Mouse (Mus musculus): Measurements from ENCODE around the gene Cadm2. TPM values are rescaled to one million over a fixed set of nuclear protein-coding genes. Genes with fewer than 3 reads are reported as not detected.

Gene Cadm2
- polyA plus RNA-seq, 1 experiment: not detected

- TF ChIP-seq MYOG (IDR thresholded peaks at IDR 0.05; ENCODE audit: control insufficient read depth, extremely low read depth, insufficient read length): no peak
- no peak for TF ChIP-seq FOSL1 (IDR thresholded peaks at IDR 0.05; ENCODE audit: insufficient read depth, low read length, poor library complexity, severe bottlenecking)
- TF ChIP-seq CEBPB (IDR thresholded peaks at IDR 0.05; ENCODE audit: low read depth): no peak
- TF ChIP-seq CTCF (IDR thresholded peaks at IDR 0.05; ENCODE audit: control insufficient read depth, insufficient read depth, insufficient read length): no peak
- TF ChIP-seq MAX (IDR thresholded peaks at IDR 0.05): no peak
- no peak for TF ChIP-seq MYOD1 (IDR thresholded peaks at IDR 0.05; ENCODE audit: control insufficient read depth, insufficient read length, low read depth)
- TF ChIP-seq USF1 (IDR thresholded peaks at IDR 0.05; ENCODE audit: low read depth): no peak
- Histone ChIP-seq H3K4me3 (ENCODE audit: insufficient read depth, poor library complexity, severe bottlenecking) (no peak overlapping the region), H3ac (ENCODE audit: control insufficient read depth, insufficient read length, low read depth) (no peak overlapping the region), H3K27me3 (ENCODE audit: control insufficient read depth, insufficient read depth, insufficient read length) (peaks cover 11% of the 10 kb centered on the region), H3K36me3 (ENCODE audit: control insufficient read depth, insufficient read depth) (no peaks in the 10 kb centered on the region), H3K79me2 (ENCODE audit: control insufficient read depth, insufficient read depth) (no peaks in the 10 kb centered on the region), H3K79me3 (ENCODE audit: low read depth) (no peaks in the 10 kb centered on the region)
Observed at GRCm38 (mm10) chr16:67618817-67619216, 1.9 kb downstream of the Cadm2 start.

- Histone ChIP-seq H3ac (ENCODE audit: control insufficient read depth, insufficient read length, low read depth) (no peak overlapping the region), H3K4me3 (ENCODE audit: insufficient read depth, poor library complexity, severe bottlenecking) (no peak overlapping the region), H3K79me3 (ENCODE audit: low read depth) (no peaks in the 10 kb centered on the region), H3K36me3 (ENCODE audit: control insufficient read depth, insufficient read depth) (no peaks in the 10 kb centered on the region), H3K79me2 (ENCODE audit: control insufficient read depth, insufficient read depth) (no peaks in the 10 kb centered on the region), H3K27me3 (ENCODE audit: control insufficient read depth, insufficient read depth, insufficient read length) (peaks cover 11% of the 10 kb centered on the region)
- no peak for TF ChIP-seq MYOD1 (IDR thresholded peaks at IDR 0.05; ENCODE audit: control insufficient read depth, insufficient read length, low read depth)
- TF ChIP-seq CTCF (IDR thresholded peaks at IDR 0.05; ENCODE audit: control insufficient read depth, insufficient read depth, insufficient read length): no peak
Observed at GRCm38 (mm10) chr16:67617811-67618210, 2.9 kb downstream of the Cadm2 start.

GRCm38 (mm10) chr16:67617256-67617655, 3.5 kb downstream of the Cadm2 start:
- TF ChIP-seq CTCF (IDR thresholded peaks at IDR 0.05; ENCODE audit: control insufficient read depth, insufficient read depth, insufficient read length): no peak
- TF ChIP-seq USF1 (IDR thresholded peaks at IDR 0.05; ENCODE audit: low read depth): no peak
- TF ChIP-seq MYOD1 (IDR thresholded peaks at IDR 0.05; ENCODE audit: control insufficient read depth, insufficient read length, low read depth): no peak
- TF ChIP-seq FOSL1 (IDR thresholded peaks at IDR 0.05; ENCODE audit: insufficient read depth, low read length, poor library complexity, severe bottlenecking): no peak
- no peak for TF ChIP-seq MAX (IDR thresholded peaks at IDR 0.05)
- no peak for TF ChIP-seq MYOG (IDR thresholded peaks at IDR 0.05; ENCODE audit: control insufficient read depth, extremely low read depth, insufficient read length)
- no peak for TF ChIP-seq CEBPB (IDR thresholded peaks at IDR 0.05; ENCODE audit: low read depth)
- no peak overlapping the region for H3ac ChIP-seq (ENCODE audit: control insufficient read depth, insufficient read length, low read depth)
- H3K36me3 ChIP-seq (ENCODE audit: control insufficient read depth, insufficient read depth): no peaks in the 10 kb centered on the region
- no peaks in the 10 kb centered on the region for H3K79me3 ChIP-seq (ENCODE audit: low read depth)
- H3K27me3 ChIP-seq (ENCODE audit: control insufficient read depth, insufficient read depth, insufficient read length): peaks cover 11% of the 10 kb centered on the region
- no peaks in the 10 kb centered on the region for H3K79me2 ChIP-seq (ENCODE audit: control insufficient read depth, insufficient read depth)
- H3K4me3 ChIP-seq (ENCODE audit: insufficient read depth, poor library complexity, severe bottlenecking): no peak overlapping the region

- H3K4me3 ChIP-seq (ENCODE audit: insufficient read depth, poor library complexity, severe bottlenecking): no peak overlapping the region
Observed at GRCm38 (mm10) chr16:67613876-67614275, 6.8 kb downstream of the Cadm2 start.

GRCm38 (mm10) chr16:67610904-67611681, 9.6 kb downstream of the Cadm2 start:
- Histone ChIP-seq H3K36me3 (ENCODE audit: control insufficient read depth, insufficient read depth) (no peaks in the 10 kb centered on the region), H3K79me2 (ENCODE audit: control insufficient read depth, insufficient read depth) (no peaks in the 10 kb centered on the region), H3K27me3 (ENCODE audit: control insufficient read depth, insufficient read depth, insufficient read length) (no peaks in the 10 kb centered on the region), H3ac (ENCODE audit: control insufficient read depth, insufficient read length, low read depth) (no peak overlapping the region), H3K4me3 (ENCODE audit: insufficient read depth, poor library complexity, severe bottlenecking) (no peak overlapping the region), H3K79me3 (ENCODE audit: low read depth) (no peaks in the 10 kb centered on the region)
- no peak for TF ChIP-seq CEBPB (IDR thresholded peaks at IDR 0.05; ENCODE audit: low read depth)
- TF ChIP-seq CTCF (IDR thresholded peaks at IDR 0.05; ENCODE audit: control insufficient read depth, insufficient read depth, insufficient read length): no peak
- TF ChIP-seq MYOD1 (IDR thresholded peaks at IDR 0.05; ENCODE audit: control insufficient read depth, insufficient read length, low read depth): no peak
- no peak for TF ChIP-seq MYOG (IDR thresholded peaks at IDR 0.05; ENCODE audit: control insufficient read depth, extremely low read depth, insufficient read length)
- no peak for TF ChIP-seq USF1 (IDR thresholded peaks at IDR 0.05; ENCODE audit: low read depth)
- no peak for TF ChIP-seq FOSL1 (IDR thresholded peaks at IDR 0.05; ENCODE audit: insufficient read depth, low read length, poor library complexity, severe bottlenecking)

More at GRCm38 (mm10) chr16:67613876-67614275, 6.8 kb downstream of the Cadm2 start:
- TF ChIP-seq MAX (IDR thresholded peaks at IDR 0.05) (no peak), FOSL1 (IDR thresholded peaks at IDR 0.05; ENCODE audit: insufficient read depth, low read length, poor library complexity, severe bottlenecking) (no peak), USF1 (IDR thresholded peaks at IDR 0.05; ENCODE audit: low read depth) (no peak), CTCF (IDR thresholded peaks at IDR 0.05; ENCODE audit: control insufficient read depth, insufficient read depth, insufficient read length) (no peak), MYOG (IDR thresholded peaks at IDR 0.05; ENCODE audit: control insufficient read depth, extremely low read depth, insufficient read length) (no peak), MYOD1 (IDR thresholded peaks at IDR 0.05; ENCODE audit: control insufficient read depth, insufficient read length, low read depth) (no peak), CEBPB (IDR thresholded peaks at IDR 0.05; ENCODE audit: low read depth) (no peak)
- Histone ChIP-seq H3K36me3 (ENCODE audit: control insufficient read depth, insufficient read depth) (no peaks in the 10 kb centered on the region), H3K79me2 (ENCODE audit: control insufficient read depth, insufficient read depth) (no peaks in the 10 kb centered on the region), H3ac (ENCODE audit: control insufficient read depth, insufficient read length, low read depth) (no peak overlapping the region), H3K27me3 (ENCODE audit: control insufficient read depth, insufficient read depth, insufficient read length) (peaks cover 6% of the 10 kb centered on the region), H3K79me3 (ENCODE audit: low read depth) (no peaks in the 10 kb centered on the region)

All from C2C12 (cell line).